Mouse (Mus musculus) CH12.LX (cell line): ENCODE measurements around the gene Tns3. TPM values are rescaled to one million over a fixed set of nuclear protein-coding genes. Genes with fewer than 3 reads are reported as not detected.

Experiments used
- DNase-seq: peaks from one replicate; pipeline ENCODE4 v3.0.0-alpha.2; 2013; ENCODE audit errors: extremely low read depth
- H3K27ac ChIP-seq: 2 replicates; pipeline ENCODE4 v1.5.1; 2012; ENCODE audit warnings: low read depth, mild to moderate bottlenecking, control low read depth, moderate library complexity; ENCODE audit not compliant: insufficient read depth
- H3K27me3 ChIP-seq: replicated peaks from 2 replicates; pipeline ENCODE3; 2012; ENCODE audit warnings: inconsistent platforms
- H3K36me3 ChIP-seq, 2 experiments: replicated peaks in 1 of 2; 2 replicates each; pipeline versions ENCODE3 to v1.6.1; 2012; ENCODE audit warnings: inconsistent platforms in 1 of 2, low read length in 1 of 2, mild to moderate bottlenecking in 1 of 2, mixed read lengths in 1 of 2, moderate library complexity in 1 of 2; ENCODE audit not compliant: control insufficient read depth in 1 of 2, insufficient read depth in 1 of 2
- H3K4me1 ChIP-seq, 2 experiments: 2 replicates each; pipeline ENCODE4 v1.6.1; 2012; ENCODE audit warnings: inconsistent platforms in 1 of 2, moderate library complexity in 1 of 2; ENCODE audit not compliant: insufficient read depth in 2 of 2, control insufficient read depth in 1 of 2
- H3K4me2 ChIP-seq: 2 replicates; pipeline ENCODE4 v1.6.1; 2012; ENCODE audit warnings: low read depth, mild to moderate bottlenecking, control low read depth; ENCODE audit not compliant: poor library complexity, insufficient read depth, severe bottlenecking
- H3K4me3 ChIP-seq, 3 experiments: fragments of 150-350 bp in 1 of 3; sonication (generic) in 1 of 3; replicated peaks in 1 of 3; 2 replicates each; pipeline versions ENCODE3 to v1.5.1; 2011 to 2012; ENCODE audit warnings: low read depth in 2 of 3, low read length in 2 of 3, mild to moderate bottlenecking in 2 of 3, moderate library complexity in 2 of 3, control low read depth in 1 of 3, improper control_type of control experiment in 1 of 3, inconsistent platforms in 1 of 3, mixed read lengths in 1 of 3; ENCODE audit not compliant: poor library complexity in 1 of 3
- H3K79me2 ChIP-seq: replicated peaks from 2 replicates; pipeline ENCODE4 v1.6.1; 2012; ENCODE audit warnings: mild to moderate bottlenecking, moderate library complexity; ENCODE audit not compliant: control insufficient read depth, poor library complexity, insufficient read depth, severe bottlenecking; ENCODE audit errors: extremely low read depth
- H3K9ac ChIP-seq: 2 replicates; pipeline ENCODE4 v1.6.1; 2012; ENCODE audit warnings: low read depth, mild to moderate bottlenecking, control low read depth, moderate library complexity; ENCODE audit not compliant: insufficient read depth
- H3K9me3 ChIP-seq: replicated peaks from 2 replicates; pipeline ENCODE3; 2012; ENCODE audit warnings: low read length, inconsistent platforms, mixed read lengths
- E2F4 ChIP-seq: IDR thresholded peaks from 2 replicates; pipeline ENCODE4 v1.6.1; 2011; ENCODE audit warnings: low read depth, low read length, improper control_type of control experiment; ENCODE audit not compliant: insufficient replicate concordance
- EP300 ChIP-seq: IDR thresholded peaks from 2 replicates; pipeline ENCODE4 v1.6.1; 2011; ENCODE audit warnings: low read length, improper control_type of control experiment
- ETS1 ChIP-seq: conservative IDR thresholded peaks from 2 replicates; pipeline ENCODE4 v1.6.1; 2012; ENCODE audit warnings: low read depth, mild to moderate bottlenecking, inconsistent platforms, low read length, improper control_type of control experiment, moderate library complexity
- JUN ChIP-seq: IDR thresholded peaks from 2 replicates; pipeline ENCODE4 v1.6.1; 2011; ENCODE audit warnings: low read depth, mild to moderate bottlenecking, low read length, improper control_type of control experiment, moderate library complexity; ENCODE audit not compliant: insufficient read depth
- JUND ChIP-seq: conservative IDR thresholded peaks from 2 replicates; pipeline ENCODE4 v1.6.1; 2011; ENCODE audit warnings: low read depth, low read length, improper control_type of control experiment
- MAX ChIP-seq: IDR thresholded peaks from 2 replicates; pipeline ENCODE4 v1.6.1; 2011; ENCODE audit warnings: low read length, improper control_type of control experiment
- MEF2A ChIP-seq: IDR thresholded peaks from 2 replicates; pipeline ENCODE4 v1.6.1; 2014; ENCODE audit warnings: low read depth, mild to moderate bottlenecking, inconsistent platforms, low read length, improper control_type of control experiment, borderline replicate concordance
- NELFE ChIP-seq: IDR thresholded peaks from 2 replicates; pipeline ENCODE4 v1.6.1; 2011; ENCODE audit warnings: low read depth, low read length, improper control_type of control experiment
- NRF1 ChIP-seq: IDR thresholded peaks from 2 replicates; pipeline ENCODE4 v1.6.1; 2014; ENCODE audit warnings: low read depth, mild to moderate bottlenecking, inconsistent platforms, low read length, improper control_type of control experiment, moderate library complexity
- PAX5 ChIP-seq: IDR thresholded peaks from 2 replicates; pipeline ENCODE4 v1.6.1; 2012; ENCODE audit warnings: low read length, inconsistent platforms, mixed read lengths
- POLR2A ChIP-seq: IDR thresholded peaks from 2 replicates; pipeline ENCODE4 v1.6.1; 2011; ENCODE audit warnings: low read depth, mild to moderate bottlenecking, improper control_type of control experiment, low read length
- RAD21 ChIP-seq: IDR thresholded peaks from 2 replicates; pipeline ENCODE4 v1.6.1; 2011; ENCODE audit warnings: low read depth, mild to moderate bottlenecking, low read length, improper control_type of control experiment, moderate library complexity
- RCOR1 ChIP-seq: conservative IDR thresholded peaks from 2 replicates; pipeline ENCODE4 v1.6.1; 2012; ENCODE audit warnings: low read depth, mild to moderate bottlenecking, inconsistent platforms, low read length, improper control_type of control experiment
- TBP ChIP-seq: conservative IDR thresholded peaks from 2 replicates; pipeline ENCODE4 v1.6.1; 2011; ENCODE audit warnings: low read depth, low read length, improper control_type of control experiment
- TCF12 ChIP-seq: IDR thresholded peaks from 2 replicates; pipeline ENCODE4 v1.6.1; 2014; ENCODE audit warnings: low read depth, mild to moderate bottlenecking, inconsistent platforms, low read length, improper control_type of control experiment
- UBTF ChIP-seq: IDR thresholded peaks from 2 replicates; pipeline ENCODE4 v1.6.1; 2012; ENCODE audit warnings: low read depth, mild to moderate bottlenecking, inconsistent platforms, low read length, improper control_type of control experiment, moderate library complexity
- ZMIZ1 ChIP-seq: IDR thresholded peaks from 2 replicates; pipeline ENCODE4 v1.6.1; 2012; ENCODE audit warnings: low read depth, mild to moderate bottlenecking, inconsistent platforms, low read length, improper control_type of control experiment
- dilution Hi-C: fragments of 300-500 bp; cut with MboI; formaldehyde crosslinking; loops from 2 replicates; pipeline ENCODE4 v1.14.3; 2020; ENCODE audit warnings: low sequenced_read_pairs; ENCODE audit not compliant: extremely low pct_unique_long_range_greater_than_20kb, extremely low pct_ligation_motif_present
- in situ Hi-C: fragments of 300-500 bp; cut with MboI; formaldehyde crosslinking; loops from 3 replicates; pipeline ENCODE4 v1.14.3; 2019; ENCODE audit warnings: low sequenced_read_pairs, low pct_ligation_motif_present, low pct_unique_long_range_greater_than_20kb, mixed read lengths
- polyA plus RNA-seq: library from polyadenylated mRNA; unstranded; fragments of >175 nt; gene quantifications from 2 replicates; pipeline ENCODE4 v1.2.1, GENCODE M21; 2012; ENCODE audit warnings: low read depth; ENCODE audit not compliant: insufficient read length
- total RNA-seq, 2 experiments: library from RNA; depleted of rRNA; stranded (reverse); fragments of 300-350 nt in 1 of 2; fragments of >200 nt in 1 of 2; gene quantifications; 2 replicates each; pipeline ENCODE4 v1.2.3; 2012 to 2014

The Tns3 gene
- total and polyA plus RNA-seq, 3 experiments, result 0.03 to 1.3 (median 0.33) TPM

DNA sequence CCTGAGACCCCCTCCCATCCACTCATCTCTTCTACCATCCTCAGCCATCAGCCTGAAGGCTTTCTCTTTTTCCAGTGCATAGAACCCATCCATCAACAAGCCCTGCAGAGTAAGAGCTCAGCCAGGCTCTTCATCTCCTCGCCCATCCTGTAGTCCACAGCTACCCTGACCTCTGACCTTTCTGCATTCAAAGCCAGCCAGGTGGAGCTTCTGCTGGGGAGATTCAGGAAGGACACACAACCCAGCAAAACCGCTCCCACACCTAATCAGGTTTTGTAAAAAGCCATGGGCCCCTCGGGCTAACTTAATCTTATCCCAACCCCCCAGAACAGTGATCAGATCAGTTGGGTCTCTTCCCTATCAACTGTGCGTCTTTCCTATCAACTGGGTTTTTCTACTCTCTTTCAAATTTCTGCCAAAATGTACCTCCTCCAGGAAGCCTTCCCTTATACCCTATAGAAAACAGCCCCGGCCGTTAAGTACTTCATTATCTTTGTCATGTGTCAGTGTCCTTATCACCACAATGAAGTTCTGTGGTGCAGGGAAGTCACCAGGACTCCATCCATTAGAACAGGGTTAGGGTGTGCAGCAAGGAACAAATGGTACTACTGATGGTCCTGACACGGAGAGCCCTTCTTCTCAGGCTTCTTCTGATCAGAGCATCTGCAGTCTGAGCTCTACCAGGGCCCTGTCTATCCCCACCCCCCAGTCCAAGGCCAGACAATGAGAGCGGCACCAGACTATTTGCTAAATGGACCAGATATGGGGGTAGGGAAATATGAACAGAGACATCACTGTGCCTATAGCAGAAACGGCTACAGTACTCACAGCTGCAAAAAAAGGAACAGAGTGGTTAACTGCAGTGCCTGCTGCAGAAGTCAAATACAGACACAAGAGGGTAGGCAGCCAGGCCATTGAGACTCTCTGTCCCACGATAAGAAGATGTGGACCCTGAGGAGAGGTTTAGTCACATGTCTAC is 26.6 kb downstream of the Tns3 start:
- Histone ChIP-seq H3K4me3 (no peak overlapping the region), H3K9me3 (no peaks in the 10 kb centered on the region), H3K9ac (no peak overlapping the region), H3K36me3 (no peaks in the 10 kb centered on the region), H3K27me3 (peaks cover 31% of the 10 kb centered on the region), H3K27ac (no peak overlapping the region), H3K4me1 (peaks cover 7 to 14% of the 10 kb centered on the region in 2 experiments; a peak in 3 of 4 replicates), H3K4me2 (no peak overlapping the region), H3K79me2 (no peaks in the 10 kb centered on the region)
- dilution Hi-C loops (no loop called here), in situ Hi-C loops (no loop called here)
- DNase-seq, result no peak
- no peak for TF ChIP-seq MEF2A
- TF ChIP-seq TBP, result no peak
- no peak for TF ChIP-seq NRF1
- TF ChIP-seq E2F4, result no peak
- no peak for TF ChIP-seq MAX
- no peak for TF ChIP-seq POLR2A
- no peak for TF ChIP-seq NELFE
- no peak for TF ChIP-seq TCF12
- no peak for TF ChIP-seq PAX5
- TF ChIP-seq ETS1, result no peak
- no peak for TF ChIP-seq JUN
- TF ChIP-seq RCOR1, result no peak
- TF ChIP-seq RAD21, result no peak
- TF ChIP-seq ZMIZ1, result no peak

DNA sequence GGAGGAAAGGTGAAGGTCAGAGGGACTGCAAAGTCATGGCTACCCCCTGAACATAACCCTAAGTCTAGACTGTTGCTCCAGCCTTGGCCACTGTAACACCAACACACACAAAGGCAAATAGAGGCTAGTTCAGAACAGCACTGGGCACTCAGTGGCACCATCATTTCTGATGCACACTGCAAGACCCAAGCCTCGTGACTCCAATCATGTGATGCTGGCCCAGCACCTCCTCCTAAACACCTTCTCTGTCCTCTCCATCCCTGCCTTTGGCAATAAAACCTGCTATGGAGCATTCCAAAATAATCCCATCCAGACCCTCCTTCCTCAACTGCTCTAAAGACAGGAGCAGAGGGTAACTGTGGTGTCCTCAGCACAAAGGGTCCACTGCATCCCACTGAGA is 27.7 kb downstream of the Tns3 start:
- in situ Hi-C loops (no loop called here), dilution Hi-C loops (no loop called here)
- no peak overlapping the region for H3K4me3 ChIP-seq
- H3K4me1 ChIP-seq, result peaks cover 7 to 14% of the 10 kb centered on the region in 2 experiments; a peak in 3 of 4 replicates
- H3K79me2 ChIP-seq, result no peaks in the 10 kb centered on the region
- H3K9me3 ChIP-seq, result no peaks in the 10 kb centered on the region
- peaks cover 22% of the 10 kb centered on the region for H3K27me3 ChIP-seq
- H3K4me2 ChIP-seq, result no peak overlapping the region
- H3K9ac ChIP-seq, result no peak overlapping the region
- TF ChIP-seq EP300 (no peak), JUND (no peak), UBTF (no peak)
- no peaks in the 10 kb centered on the region for H3K36me3 ChIP-seq
- no peak overlapping the region for H3K27ac ChIP-seq
- no peak for DNase-seq
